Mouse (Mus musculus) layer of hippocampus, postnatal 25 days (tissue): Measurements from ENCODE around the gene Cdh13. TPM values are rescaled to one million over a fixed set of nuclear protein-coding genes. Genes with fewer than 3 reads are reported as not detected.

Experiments
- DNase-seq, 2 experiments: peaks; one replicate each; pipeline ENCODE4 v3.0.0; 2022; ENCODE audit warnings: mixed read lengths in 2 of 2, low spot score in 1 of 2; ENCODE audit errors: extremely low spot score in 1 of 2
- total RNA-seq, 2 experiments: library from RNA; stranded (reverse); gene quantifications; 2 replicates each; pipeline ENCODE4 v1.2.3; 2021

Cdh13 gene
- total RNA-seq, 2 experiments from 2014 or later, result 45.3 to 48.8 TPM

DNA sequence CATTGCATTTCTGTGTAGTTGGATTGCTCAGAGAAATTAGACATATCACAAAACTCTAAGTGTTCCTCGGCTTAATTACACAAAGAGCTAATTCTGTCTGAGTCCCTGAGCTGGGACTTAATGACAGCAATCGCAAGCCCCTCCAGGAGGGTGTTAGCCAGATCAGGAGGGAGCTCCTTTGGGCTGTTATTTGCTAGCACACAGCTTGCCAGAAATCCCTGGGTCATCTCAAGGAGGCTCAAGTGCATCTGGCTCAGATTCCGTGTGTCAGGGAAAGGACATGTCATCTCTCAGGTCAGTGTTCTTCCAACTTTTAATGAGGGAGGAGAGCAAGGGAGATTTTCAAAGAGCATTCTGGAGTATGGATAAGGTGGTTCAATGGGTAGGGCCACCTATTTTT lies 154.3 kb downstream of the Cdh13 start:
- no peak for DNase-seq

GRCm38 (mm10) chr8:118439857-118440256 lies 156.3 kb downstream of the Cdh13 start:
- no peak for DNase-seq

DNA sequence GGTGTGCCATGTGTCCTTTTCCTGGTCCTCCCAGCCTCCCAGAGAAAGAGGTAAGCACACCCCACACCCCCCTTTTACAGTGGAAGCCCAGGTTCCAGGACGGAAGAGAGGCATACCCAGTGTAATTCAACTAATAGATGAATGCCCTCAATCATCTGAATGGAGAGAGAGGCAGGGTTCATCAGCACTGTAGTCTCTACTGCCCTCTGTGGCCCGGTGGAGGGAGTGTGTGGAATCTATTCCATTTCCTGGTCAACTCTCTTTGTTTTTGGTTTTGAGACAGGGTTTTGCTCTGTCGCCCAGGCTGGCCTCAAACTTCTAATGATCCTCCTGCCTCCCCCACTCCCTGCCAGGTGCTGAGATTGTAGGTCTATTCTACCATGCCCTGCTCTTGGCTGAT lies 159.8 kb downstream of the Cdh13 start:
- DNase-seq, result peak in 1 of 2 experiments; percentile 30

GRCm38 (mm10) chr8:118444651-118445207 lies 161.2 kb downstream of the Cdh13 start:
- DNase-seq, result no peak

GRCm38 (mm10) chr8:118446516-118446915 lies 163.0 kb downstream of the Cdh13 start:
- DNase-seq, result no peak

DNA sequence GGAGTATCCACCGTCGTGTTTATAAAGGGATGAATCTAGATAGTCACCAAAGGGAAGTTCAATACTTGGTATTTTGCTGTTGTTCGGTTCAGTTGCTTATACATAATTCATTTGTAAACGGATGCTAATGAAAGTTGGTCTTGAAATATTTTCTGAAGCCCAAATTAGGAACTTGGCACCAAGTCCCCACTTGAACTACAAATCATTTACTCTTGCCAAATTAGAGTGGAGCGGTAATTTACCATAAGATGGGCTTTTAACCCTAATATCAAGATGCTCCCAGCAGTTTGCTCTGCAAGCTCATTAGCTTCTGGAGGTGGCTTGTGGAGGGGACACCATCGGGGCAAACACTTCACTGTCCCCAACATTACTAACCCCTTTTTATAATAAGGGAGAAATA lies 164.5 kb downstream of the Cdh13 start:
- no peak for DNase-seq

DNA sequence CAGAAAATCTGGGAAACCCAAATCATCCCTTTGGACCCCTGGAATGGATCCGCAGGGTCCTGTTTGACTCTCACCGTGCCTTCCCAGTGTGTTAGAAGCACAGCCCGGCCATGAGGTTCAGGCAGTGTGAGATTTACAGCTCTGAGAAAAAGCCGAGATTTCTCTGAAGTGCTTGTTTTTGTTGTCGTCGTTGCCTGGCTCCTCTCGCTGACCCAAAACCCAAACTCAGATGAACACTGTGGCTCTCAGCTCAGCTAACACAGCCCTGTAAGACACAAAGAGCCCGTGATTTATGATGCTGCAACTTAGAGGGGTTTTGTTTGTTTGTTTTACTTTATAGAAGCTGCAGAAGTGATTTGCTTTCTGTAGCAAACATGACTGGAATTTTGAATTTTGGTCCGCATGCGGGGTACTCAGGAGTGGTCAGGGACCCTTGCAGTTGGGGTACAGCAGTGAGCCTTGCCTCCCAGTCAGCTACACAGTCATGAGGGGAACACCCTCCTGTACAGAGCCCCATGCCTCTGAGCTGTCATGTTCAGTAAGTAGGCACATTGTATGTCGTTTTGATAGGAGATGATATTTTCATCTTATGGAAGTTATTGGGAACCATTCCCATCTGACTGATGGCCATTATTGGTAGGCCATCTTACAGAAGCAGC lies 169.0 kb downstream of the Cdh13 start:
- DNase-seq, result no peak

GRCm38 (mm10) chr8:118455245-118455644 lies 171.7 kb downstream of the Cdh13 start:
- no peak for DNase-seq

DNA sequence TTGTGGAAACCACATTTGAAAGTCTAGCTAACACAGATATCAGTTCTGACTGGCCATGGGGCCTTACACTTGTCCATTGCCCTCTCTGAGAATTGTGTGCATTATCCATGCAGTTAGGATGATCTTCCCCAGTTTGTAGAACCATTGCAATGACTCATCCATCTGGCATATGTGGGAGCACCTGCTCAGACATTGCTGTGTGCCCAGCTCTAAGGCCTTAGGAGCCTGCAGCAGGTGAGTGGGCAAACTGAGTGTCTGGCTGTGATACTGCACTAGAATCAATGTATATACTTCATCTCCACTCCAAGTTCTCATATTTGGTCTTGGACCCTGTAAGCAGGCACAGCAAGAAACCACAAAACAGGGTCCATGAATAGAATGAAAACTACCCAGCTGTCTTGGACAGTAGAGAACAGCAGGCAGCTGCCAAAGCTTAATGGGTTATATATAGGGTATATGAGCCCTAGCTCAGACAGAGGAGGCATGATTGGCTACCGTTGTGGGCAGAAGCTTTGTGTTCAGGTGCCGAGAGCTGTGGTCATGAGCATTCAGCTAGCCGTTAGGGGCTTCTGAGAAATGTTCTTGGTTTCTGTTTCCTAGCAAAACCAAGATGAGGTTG lies 181.9 kb downstream of the Cdh13 start:
- no peak for DNase-seq

- no peak for DNase-seq
Observed at GRCm38 (mm10) chr8:118477587-118477986, 194.1 kb downstream of the Cdh13 start.

- no peak for DNase-seq
Observed at GRCm38 (mm10) chr8:118488735-118489134, 205.2 kb downstream of the Cdh13 start.

GRCm38 (mm10) chr8:118502509-118502908 lies 219.0 kb downstream of the Cdh13 start:
- no peak for DNase-seq

DNA sequence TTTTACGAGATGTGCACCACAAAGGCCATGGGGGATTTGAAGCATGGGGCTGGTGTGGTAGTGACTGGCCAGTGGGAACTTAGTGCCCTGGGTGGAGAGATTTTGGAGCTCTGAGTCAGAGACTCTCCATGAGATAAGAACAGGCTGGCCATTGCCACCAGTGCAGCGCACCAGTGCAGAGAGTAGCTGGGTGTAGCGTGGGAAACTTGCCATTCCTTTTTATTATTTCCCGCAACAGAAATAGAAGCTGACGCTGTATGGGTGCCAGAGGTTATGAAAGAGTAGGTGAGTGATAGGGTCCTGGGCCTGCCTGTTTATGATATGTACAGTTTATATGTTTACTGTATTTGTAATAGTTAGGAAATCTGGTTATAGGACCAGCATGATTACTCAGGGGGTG lies 225.9 kb downstream of the Cdh13 start:
- DNase-seq, result no peak

DNA sequence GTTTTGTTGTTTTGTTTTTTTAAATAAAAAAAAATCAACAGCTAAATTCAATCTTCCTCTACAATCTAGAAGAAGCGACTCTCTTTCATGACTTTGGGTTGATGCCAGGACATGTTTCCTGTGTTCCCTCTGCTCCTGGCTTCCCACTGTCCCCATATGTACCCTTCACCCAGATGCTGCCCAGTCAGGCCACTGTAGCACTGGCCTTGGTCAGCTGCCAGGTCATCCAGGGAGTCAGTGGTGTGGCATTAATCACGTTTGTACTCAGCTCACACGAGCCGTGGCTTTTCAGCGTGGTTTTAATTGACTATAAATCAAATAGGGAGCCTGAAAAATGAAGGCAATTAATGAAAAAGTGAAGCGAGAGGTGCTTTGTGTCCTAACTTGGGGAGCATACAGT lies 229.7 kb downstream of the Cdh13 start:
- no peak for DNase-seq

GRCm38 (mm10) chr8:118515616-118516015 lies 232.1 kb downstream of the Cdh13 start:
- DNase-seq, result no peak

- no peak for DNase-seq
Observed at GRCm38 (mm10) chr8:118517071-118517470, 233.5 kb downstream of the Cdh13 start.

- DNase-seq, result peak; percentile 10 to 25
Observed at GRCm38 (mm10) chr8:118518030-118518741, 234.7 kb downstream of the Cdh13 start.

GRCm38 (mm10) chr8:118518742-118519102 lies 235.2 kb downstream of the Cdh13 start:
- no peak for DNase-seq

DNA sequence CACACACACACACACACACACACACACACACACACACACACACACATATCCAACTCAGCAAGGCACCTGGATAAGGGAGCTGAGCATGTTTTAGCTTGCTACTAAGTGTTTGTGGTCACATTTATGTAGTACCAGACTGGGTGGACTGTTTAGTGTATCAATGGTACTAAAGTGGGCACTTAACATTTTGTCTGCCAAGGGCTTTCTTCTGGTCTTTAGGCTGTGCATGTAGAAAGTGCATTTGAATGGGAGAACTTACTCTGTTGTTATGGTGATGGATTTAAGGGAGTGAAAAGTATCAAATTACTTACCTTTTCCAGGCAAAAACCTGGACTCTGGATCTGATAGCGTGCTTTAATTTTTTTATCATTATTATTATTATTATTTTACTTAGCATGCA lies 240.4 kb downstream of the Cdh13 start:
- no peak for DNase-seq

DNA sequence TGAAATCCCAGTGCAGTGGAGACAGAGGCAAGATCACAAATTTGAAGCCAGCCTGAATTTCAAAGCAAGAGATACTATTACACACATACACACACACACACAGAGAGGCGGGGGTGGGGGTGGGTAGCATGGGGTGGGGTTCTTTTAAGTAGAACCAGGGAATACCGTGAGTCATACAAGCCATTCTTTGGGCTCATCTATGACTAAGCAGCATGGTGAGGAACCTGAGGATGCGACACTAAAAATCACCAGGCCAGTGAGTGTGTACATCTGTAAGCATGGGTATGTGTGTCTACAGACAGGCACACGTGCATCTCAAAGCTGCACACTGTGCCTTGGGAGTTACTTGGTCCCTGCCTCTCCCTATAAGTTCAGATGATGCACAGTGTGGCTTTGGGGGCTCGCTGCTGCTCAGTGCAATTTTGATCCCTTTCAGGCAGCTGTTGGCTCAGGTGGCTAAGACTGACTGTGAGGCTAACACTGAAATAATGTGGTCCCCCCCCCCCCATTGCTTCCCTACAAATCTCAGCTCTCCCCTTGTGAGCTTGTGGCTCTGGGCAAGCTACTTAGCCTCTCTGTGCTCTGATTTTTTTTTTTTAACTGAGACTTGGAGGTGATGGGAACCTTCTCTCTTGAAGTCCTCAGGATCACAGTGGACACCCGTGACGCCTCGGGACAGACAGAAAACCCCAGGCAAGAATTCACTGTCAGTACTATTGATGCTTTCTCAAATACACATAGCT lies 255.5 kb downstream of the Cdh13 start:
- DNase-seq, result no peak

GRCm38 (mm10) chr8:118539559-118539819 lies 256.0 kb downstream of the Cdh13 start:
- no peak for DNase-seq
